Mouse (Mus musculus): ENCODE measurements around the gene Gm10600.
"Not testable (repeated sequence)": the region's sequence is repeated elsewhere in the genome, so short reads cannot be mapped to it uniquely, and the experiment has no call there.

The Gm10600 gene

DNA sequence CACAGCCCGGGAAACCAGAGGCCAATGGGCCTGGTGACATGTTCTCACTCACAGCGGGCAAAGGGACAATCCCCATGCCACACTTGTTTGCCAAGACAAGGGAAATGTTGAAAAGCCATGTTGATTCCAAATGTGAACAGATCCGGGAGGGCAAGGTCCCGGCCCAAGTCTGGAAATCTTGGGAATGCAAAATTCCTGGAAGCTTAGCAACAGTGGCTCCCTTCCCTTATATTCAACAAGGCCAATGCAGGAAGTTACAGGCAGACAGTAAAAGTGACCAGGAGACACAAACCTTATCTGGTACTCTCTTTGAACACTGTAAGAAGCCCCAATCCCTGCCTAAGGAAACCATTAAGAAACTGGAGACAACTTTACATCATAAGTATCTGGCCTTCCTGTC is at the start of gene Gm10600:
TSS of gene Gm10600 (plus strand) at position 301 of the 400 bp plus-strand sequence.
- not testable (repeated sequence) for DNase-seq

DNA sequence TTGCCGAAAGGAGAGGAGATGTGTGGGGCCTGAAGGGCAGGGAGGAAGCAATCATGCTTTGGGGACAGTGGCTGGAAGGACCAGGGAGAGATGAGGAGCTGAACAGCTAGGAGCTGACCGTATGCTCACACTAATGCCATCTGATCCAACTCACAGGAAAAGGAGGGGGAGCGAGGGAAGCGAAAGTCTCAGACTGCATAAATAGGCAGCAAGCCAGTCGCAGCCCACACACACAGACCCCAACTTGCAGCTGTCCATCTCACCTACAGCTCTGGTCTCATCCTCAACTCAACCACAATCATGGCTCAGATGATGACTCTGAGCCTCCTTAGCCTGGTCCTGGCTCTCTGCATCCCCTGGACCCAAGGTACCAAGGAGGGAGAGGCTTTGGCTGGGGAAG is 15.0 kb downstream of the Gm10600 start, which contains the start of gene Ccl21b:
TSS of gene Ccl21b (plus strand) at position 301 of the 400 bp plus-strand sequence.
- not testable (repeated sequence) for DNase-seq
